Mouse (Mus musculus) heart, embryonic 11.5 days (tissue): ENCODE results near the gene Thap3. TPM values are rescaled to one million over a fixed set of nuclear protein-coding genes. Genes with fewer than 3 reads are reported as not detected.

Experiments
- ATAC-seq: fragments of 200-750 bp; cut with Nextera tagmentation; replicated peaks from 2 replicates; pipeline ENCODE4 v1.8.0; 2017; ENCODE audit warnings: moderate library complexity; ENCODE audit not compliant: insufficient number of reproducible peaks, low FRiP score, low TSS enrichment
- H3K27ac ChIP-seq: fragments of 300-500 bp; sonication (generic); 2 replicates; pipeline ENCODE4 v1.5.1; 2014; ENCODE audit warnings: mild to moderate bottlenecking, low read depth, low read length
- H3K27me3 ChIP-seq: fragments of 300-500 bp; sonication (generic); 2 replicates; pipeline ENCODE4 v1.6.1; 2014; ENCODE audit warnings: mild to moderate bottlenecking, low read length, mixed read lengths; ENCODE audit not compliant: control insufficient read depth, insufficient read depth
- H3K36me3 ChIP-seq: fragments of 300-500 bp; sonication (generic); 2 replicates; pipeline ENCODE4 v1.6.1; 2014; ENCODE audit warnings: mild to moderate bottlenecking, low read length, moderate library complexity, mixed read lengths; ENCODE audit not compliant: control insufficient read depth, insufficient read depth
- H3K4me1 ChIP-seq: fragments of 300-500 bp; sonication (generic); 2 replicates; pipeline ENCODE4 v1.6.1; 2014; ENCODE audit warnings: low read length; ENCODE audit not compliant: control insufficient read depth, insufficient read depth
- H3K4me2 ChIP-seq: fragments of 300-500 bp; sonication (generic); 2 replicates; pipeline ENCODE4 v1.6.1; 2014; ENCODE audit warnings: mild to moderate bottlenecking, moderate library complexity
- H3K4me3 ChIP-seq: fragments of 300-500 bp; sonication (generic); 2 replicates; pipeline ENCODE4 v1.5.1; 2014; ENCODE audit warnings: low read depth, low read length
- H3K9ac ChIP-seq: fragments of 300-500 bp; sonication (generic); 2 replicates; pipeline ENCODE4 v1.6.1; 2014; ENCODE audit warnings: mild to moderate bottlenecking, low read depth, low read length, moderate library complexity
- H3K9me3 ChIP-seq: fragments of 300-500 bp; sonication (generic); replicated peaks from 2 replicates; pipeline ENCODE4 v1.6.1; 2016; ENCODE audit warnings: low read length; ENCODE audit not compliant: control insufficient read depth
- WGBS: fragments of 180-500 bp; shearing (Covaris S2); extraction: QIAGEN DNeasy Blood & Tissue Kit; methylation state at CpG from one replicate; pipeline ENCODE4 v1.1.7; 2014; ENCODE audit not compliant: insufficient replicate concordance; 5-methylcytosine and 5-hydroxymethylcytosine counted together
- polyA plus RNA-seq: library from polyadenylated mRNA; unstranded; fragments of >200 nt; fragmentation: Nextera tagmentation; extraction: Ambion mirVana; gene quantifications from 2 replicates; pipeline ENCODE4 v1.2.1, GENCODE M21; 2014

The Thap3 gene
- polyA plus RNA-seq, 1 experiment from 2014 or later, result 19.7 TPM

- H3K4me3 ChIP-seq, result peak overlapping the region; percentile 71
- peak overlapping the region; percentile 94 for H3K4me2 ChIP-seq
- whole genome bisulfite sequencing, result 3% methylated on average over 32 of the region's 41 CpGs
- peak overlapping the region; percentile 77 for H3K9ac ChIP-seq
- 0 out of 2 replicates have a peak overlapping the region, but pooled peaks have one; percentile 46 for H3K27ac ChIP-seq
- H3K9me3 ChIP-seq, result no peaks in the 10 kb centered on the region
- peaks cover 3% of the 10 kb centered on the region for H3K36me3 ChIP-seq
- peaks cover 3% of the 10 kb centered on the region for H3K27me3 ChIP-seq
- H3K4me1 ChIP-seq, result peaks cover 32% of the 10 kb centered on the region
- ATAC-seq, result peak; percentile 60
Measured at GRCm38 (mm10) chr4:152026751-152027508, 38.1 kb upstream of the Thap3 start.

GRCm38 (mm10) chr4:152024525-152024924 lies 35.7 kb upstream of the Thap3 start:
- Histone ChIP-seq H3K9me3 (no peaks in the 10 kb centered on the region), H3K27me3 (no peaks in the 10 kb centered on the region), H3K4me3 (no peak overlapping the region), H3K4me1 (peaks cover 32% of the 10 kb centered on the region), H3K27ac (no peak overlapping the region), H3K9ac (no peak overlapping the region), H3K4me2 (no peak overlapping the region), H3K36me3 (peaks cover 22% of the 10 kb centered on the region)
- no peak for ATAC-seq
- 87% methylated on average over 11 of the region's 11 CpGs for WGBS

- peaks cover 22% of the 10 kb centered on the region for H3K36me3 ChIP-seq
- H3K4me1 ChIP-seq, result peaks cover 25% of the 10 kb centered on the region
- 81% methylated on average over 8 of the region's 8 CpGs for WGBS
- no peak overlapping the region for H3K4me3 ChIP-seq
- H3K4me2 ChIP-seq, result no peak overlapping the region
- no peaks in the 10 kb centered on the region for H3K27me3 ChIP-seq
- H3K27ac ChIP-seq, result no peak overlapping the region
- H3K9me3 ChIP-seq, result no peaks in the 10 kb centered on the region
- peak overlapping the region; percentile 7; the same call in 1 of the 2 replicates for H3K9ac ChIP-seq
- no peak for ATAC-seq
Measured at GRCm38 (mm10) chr4:152022506-152022905, 33.7 kb upstream of the Thap3 start.

- Histone ChIP-seq H3K27me3 (no peaks in the 10 kb centered on the region), H3K4me3 (no peak overlapping the region), H3K36me3 (peaks cover 25% of the 10 kb centered on the region), H3K4me2 (no peak overlapping the region), H3K9ac (no peak overlapping the region), H3K4me1 (peaks cover 23% of the 10 kb centered on the region), H3K27ac (no peak overlapping the region), H3K9me3 (no peaks in the 10 kb centered on the region)
- 71% methylated on average over 12 of the region's 12 CpGs for WGBS
- ATAC-seq, result no peak
Measured at GRCm38 (mm10) chr4:152021568-152022097, 32.8 kb upstream of the Thap3 start.

- WGBS, result 91% methylated on average over 21 of the region's 21 CpGs
- Histone ChIP-seq H3K36me3 (peaks cover 35% of the 10 kb centered on the region), H3K9ac (no peak overlapping the region), H3K4me3 (no peak overlapping the region), H3K27me3 (no peaks in the 10 kb centered on the region), H3K9me3 (no peaks in the 10 kb centered on the region), H3K27ac (no peak overlapping the region), H3K4me1 (peaks cover 6% of the 10 kb centered on the region; the same call in 1 of the 2 replicates), H3K4me2 (no peak overlapping the region)
- ATAC-seq, result no peak
Measured at GRCm38 (mm10) chr4:152020024-152020423, 31.2 kb upstream of the Thap3 start.

- H3K4me2 ChIP-seq, result no peak overlapping the region
- no peak for ATAC-seq
- WGBS, result 81% methylated on average over 6 of the region's 6 CpGs
- peaks cover 42% of the 10 kb centered on the region for H3K36me3 ChIP-seq
- H3K27ac ChIP-seq, result no peak overlapping the region
- no peaks in the 10 kb centered on the region; the same call in 1 of the 2 replicates for H3K4me1 ChIP-seq
- H3K9me3 ChIP-seq, result no peaks in the 10 kb centered on the region
- no peaks in the 10 kb centered on the region for H3K27me3 ChIP-seq
- no peak overlapping the region for H3K9ac ChIP-seq
- H3K4me3 ChIP-seq, result no peak overlapping the region
Measured at GRCm38 (mm10) chr4:152019073-152019472, 30.3 kb upstream of the Thap3 start.

- 72% methylated on average over 12 of the region's 12 CpGs for WGBS
- peak overlapping the region; percentile 10; the same call in 1 of the 2 replicates for H3K27ac ChIP-seq
- peaks cover 26% of the 10 kb centered on the region for H3K36me3 ChIP-seq
Measured at GRCm38 (mm10) chr4:152013036-152013813, 24.4 kb upstream of the Thap3 start.

GRCm38 (mm10) chr4:152012109-152012508 lies 23.3 kb upstream of the Thap3 start:
- Histone ChIP-seq H3K4me1 (peaks cover 46% of the 10 kb centered on the region), H3K4me3 (peak overlapping the region; percentile 91), H3K27me3 (no peaks in the 10 kb centered on the region), H3K9me3 (no peaks in the 10 kb centered on the region), H3K9ac (peak overlapping the region; percentile 28; the same call in 1 of the 2 replicates), H3K4me2 (peak overlapping the region; percentile 99), H3K27ac (no peak overlapping the region), H3K36me3 (peaks cover 23% of the 10 kb centered on the region)
- ATAC-seq, result no peak
- WGBS, result 85% methylated on average over 16 of the region's 16 CpGs

More at GRCm38 (mm10) chr4:152013036-152013813, 24.4 kb upstream of the Thap3 start:
- ATAC-seq, result no peak
- Histone ChIP-seq H3K27me3 (no peaks in the 10 kb centered on the region), H3K9me3 (no peaks in the 10 kb centered on the region), H3K4me1 (peaks cover 36% of the 10 kb centered on the region), H3K9ac (0 out of 2 replicates have a peak overlapping the region, but pooled peaks have one; percentile 3), H3K4me3 (no peak overlapping the region), H3K4me2 (peak overlapping the region; percentile 36)
